Mouse (Mus musculus) testis, adult 2 months (tissue): ENCODE data around the gene Rnf185. TPM values are rescaled to one million over a fixed set of nuclear protein-coding genes. Genes with fewer than 3 reads are reported as not detected.

Experiments
- H3K27ac ChIP-seq: fragments of 200-500 bp; 2 replicates; pipeline ENCODE4 v1.5.1; 2012; ENCODE audit warnings: low read depth, low read length; ENCODE audit not compliant: control insufficient read depth, insufficient read depth
- H3K27me3 ChIP-seq: fragments of 200-500 bp; 2 replicates; pipeline ENCODE4 v1.6.1; 2012; ENCODE audit warnings: mild to moderate bottlenecking, low read length, moderate library complexity; ENCODE audit not compliant: control insufficient read depth, insufficient read depth
- H3K36me3 ChIP-seq: fragments of 200-500 bp; 2 replicates; pipeline ENCODE4 v1.6.1; 2012; ENCODE audit warnings: mild to moderate bottlenecking, low read length; ENCODE audit not compliant: control insufficient read depth, insufficient read depth
- H3K4me1 ChIP-seq: fragments of 200-500 bp; 2 replicates; pipeline ENCODE4 v1.6.1; 2012; ENCODE audit warnings: low read length; ENCODE audit not compliant: control insufficient read depth, insufficient read depth
- H3K4me3 ChIP-seq: fragments of 200-500 bp; 2 replicates; pipeline ENCODE4 v1.5.1; 2012; ENCODE audit warnings: low read depth, mild to moderate bottlenecking, low read length, moderate library complexity, mixed read lengths; ENCODE audit not compliant: control insufficient read depth
- CTCF ChIP-seq: fragments of 200-500 bp; IDR thresholded peaks from 2 replicates; pipeline ENCODE4 v1.5.1; 2012; ENCODE audit warnings: low read depth, mild to moderate bottlenecking, inconsistent platforms, low read length, moderate library complexity; ENCODE audit not compliant: control insufficient read depth, insufficient read depth, insufficient replicate concordance
- POLR2A ChIP-seq: fragments of 200-500 bp; IDR thresholded peaks from 2 replicates; pipeline ENCODE4 v1.6.1; 2012; ENCODE audit warnings: low read depth, mild to moderate bottlenecking, inconsistent platforms, low read length, moderate library complexity; ENCODE audit not compliant: control insufficient read depth
- polyA plus RNA-seq: library from polyadenylated mRNA; depleted of rRNA; stranded (reverse); fragments of >200 nt; gene quantifications from 2 replicates; pipeline ENCODE4 v1.2.3, GENCODE M21; 2012; rRNA removed

The Rnf185 gene
- 40.7 and 46.2 TPM in 2 replicates for polyA plus RNA-seq

- Histone ChIP-seq H3K4me3 (peak within 1 kb of the TSS; percentile 97), H3K4me1 (peaks cover 9% of the 10 kb centered on the region), H3K36me3 (no peaks in the 10 kb centered on the region), H3K27ac (peak within 1 kb of the TSS; percentile 88), H3K27me3 (no peaks in the 10 kb centered on the region)
- TF ChIP-seq POLR2A (peak; percentile 81; the same call in 1 of the 2 replicates), CTCF (no peak)
These were observed at the start of gene Rnf185 for GRCm38 (mm10) chr11:3452167-3452639. Gene Rnf185 (minus strand): TSS chr11:3452363.

GRCm38 (mm10) chr11:3497296-3497695 lies 45.1 kb upstream of the Rnf185 start:
- H3K27ac ChIP-seq: no peak overlapping the region
- H3K4me1 ChIP-seq: peaks cover 10% of the 10 kb centered on the region
- no peaks in the 10 kb centered on the region for H3K36me3 ChIP-seq
- H3K27me3 ChIP-seq: no peaks in the 10 kb centered on the region
- H3K4me3 ChIP-seq: no peak overlapping the region
- TF ChIP-seq POLR2A: no peak
- no peak for TF ChIP-seq CTCF

- Histone ChIP-seq H3K4me1 (peaks cover 6% of the 10 kb centered on the region), H3K27me3 (no peaks in the 10 kb centered on the region), H3K27ac (no peak overlapping the region), H3K4me3 (no peak overlapping the region), H3K36me3 (no peaks in the 10 kb centered on the region)
- TF ChIP-seq POLR2A (no peak), CTCF (no peak)
These were observed 44.6 kb upstream of the Rnf185 start for GRCm38 (mm10) chr11:3496756-3497155.

- H3K4me1 ChIP-seq: peaks cover 6% of the 10 kb centered on the region
- no peak overlapping the region for H3K27ac ChIP-seq
- no peaks in the 10 kb centered on the region for H3K27me3 ChIP-seq
- TF ChIP-seq CTCF: no peak
- no peak for TF ChIP-seq POLR2A
- peak overlapping the region; percentile 31 for H3K4me3 ChIP-seq
- H3K36me3 ChIP-seq: no peaks in the 10 kb centered on the region
These were observed 43.3 kb upstream of the Rnf185 start for GRCm38 (mm10) chr11:3495496-3495895.

- peak overlapping the region; percentile 37 for H3K4me3 ChIP-seq
- no peak overlapping the region for H3K27ac ChIP-seq
- TF ChIP-seq POLR2A (no peak), CTCF (no peak)
- peaks cover 6% of the 10 kb centered on the region for H3K4me1 ChIP-seq
- H3K27me3 ChIP-seq: no peaks in the 10 kb centered on the region
- no peaks in the 10 kb centered on the region for H3K36me3 ChIP-seq
These were observed 42.7 kb upstream of the Rnf185 start for GRCm38 (mm10) chr11:3494857-3495256.

- no peaks in the 10 kb centered on the region for H3K36me3 ChIP-seq
- no peak overlapping the region for H3K27ac ChIP-seq
- no peaks in the 10 kb centered on the region for H3K27me3 ChIP-seq
- no peak overlapping the region for H3K4me3 ChIP-seq
- TF ChIP-seq POLR2A (no peak), CTCF (no peak)
- H3K4me1 ChIP-seq: peaks cover 10% of the 10 kb centered on the region
These were observed 40.6 kb upstream of the Rnf185 start for GRCm38 (mm10) chr11:3492748-3493147.

GRCm38 (mm10) chr11:3489036-3489435 lies 36.9 kb upstream of the Rnf185 start:
- Histone ChIP-seq H3K36me3 (no peaks in the 10 kb centered on the region), H3K4me3 (no peak overlapping the region), H3K27me3 (no peaks in the 10 kb centered on the region), H3K27ac (no peak overlapping the region), H3K4me1 (peaks cover 4% of the 10 kb centered on the region; the same call in 1 of the 2 replicates)
- TF ChIP-seq CTCF: no peak
- TF ChIP-seq POLR2A: no peak
